Mouse (Mus musculus) kidney, adult 2 months (tissue): ENCODE results near the gene Rad51d. TPM values are rescaled to one million over a fixed set of nuclear protein-coding genes. Genes with fewer than 3 reads are reported as not detected.
A peak's percentile ranks its signal among the peaks of the same experiment; 100 is the strongest.

Source experiments
- DNase-seq: peaks from one replicate; pipeline ENCODE4 v3.0.0; 2021
- H3K27ac ChIP-seq: fragments of 200-500 bp; 2 replicates; pipeline ENCODE4 v1.5.1; 2012; ENCODE audit warnings: low read depth, low read length, control low read depth, inconsistent platforms; ENCODE audit not compliant: insufficient read depth
- H3K27me3 ChIP-seq: fragments of 200-500 bp; replicated peaks from 2 replicates; pipeline ENCODE4 v1.6.1; 2012; ENCODE audit warnings: mild to moderate bottlenecking, moderate library complexity, low read length, inconsistent platforms; ENCODE audit not compliant: control insufficient read depth, insufficient read depth
- H3K36me3 ChIP-seq: fragments of 200-500 bp; 2 replicates; pipeline ENCODE4 v1.6.1; 2012; ENCODE audit warnings: mild to moderate bottlenecking, moderate library complexity, low read length, inconsistent platforms; ENCODE audit not compliant: control insufficient read depth, insufficient read depth
- H3K4me1 ChIP-seq: fragments of 200-500 bp; 2 replicates; pipeline ENCODE4 v1.6.1; 2011; ENCODE audit warnings: low read length; ENCODE audit not compliant: control insufficient read depth, insufficient read depth
- H3K4me3 ChIP-seq: fragments of 200-500 bp; 2 replicates; pipeline ENCODE4 v1.5.1; 2011; ENCODE audit warnings: mild to moderate bottlenecking, low read depth, low read length, control low read depth; ENCODE audit not compliant: insufficient read depth
- CTCF ChIP-seq: fragments of 200-500 bp; conservative IDR thresholded peaks from 2 replicates; pipeline ENCODE4 v1.5.1; 2011; ENCODE audit warnings: low read depth, mild to moderate bottlenecking, control low read depth, low read length, moderate library complexity, mixed read lengths; ENCODE audit not compliant: insufficient read depth, insufficient read length
- POLR2A ChIP-seq: fragments of 200-500 bp; IDR thresholded peaks from one replicate; pipeline ENCODE4 v1.6.1; 2011; ENCODE audit warnings: low read depth, low read length, control low read depth
- WGBS: fragments of 180-500 bp; shearing (Covaris S2); methylation state at CpG from one replicate; pipeline ENCODE4 v1.1.7; 2018; 5-methylcytosine and 5-hydroxymethylcytosine counted together
- polyA plus RNA-seq: library from polyadenylated mRNA; depleted of rRNA; stranded (reverse); fragments of >200 nt; gene quantifications from 2 replicates; pipeline ENCODE4 v1.2.3, GENCODE M21; 2012

Gene Rad51d
- polyA plus RNA-seq, 1 experiment = 15.7 TPM

DNA sequence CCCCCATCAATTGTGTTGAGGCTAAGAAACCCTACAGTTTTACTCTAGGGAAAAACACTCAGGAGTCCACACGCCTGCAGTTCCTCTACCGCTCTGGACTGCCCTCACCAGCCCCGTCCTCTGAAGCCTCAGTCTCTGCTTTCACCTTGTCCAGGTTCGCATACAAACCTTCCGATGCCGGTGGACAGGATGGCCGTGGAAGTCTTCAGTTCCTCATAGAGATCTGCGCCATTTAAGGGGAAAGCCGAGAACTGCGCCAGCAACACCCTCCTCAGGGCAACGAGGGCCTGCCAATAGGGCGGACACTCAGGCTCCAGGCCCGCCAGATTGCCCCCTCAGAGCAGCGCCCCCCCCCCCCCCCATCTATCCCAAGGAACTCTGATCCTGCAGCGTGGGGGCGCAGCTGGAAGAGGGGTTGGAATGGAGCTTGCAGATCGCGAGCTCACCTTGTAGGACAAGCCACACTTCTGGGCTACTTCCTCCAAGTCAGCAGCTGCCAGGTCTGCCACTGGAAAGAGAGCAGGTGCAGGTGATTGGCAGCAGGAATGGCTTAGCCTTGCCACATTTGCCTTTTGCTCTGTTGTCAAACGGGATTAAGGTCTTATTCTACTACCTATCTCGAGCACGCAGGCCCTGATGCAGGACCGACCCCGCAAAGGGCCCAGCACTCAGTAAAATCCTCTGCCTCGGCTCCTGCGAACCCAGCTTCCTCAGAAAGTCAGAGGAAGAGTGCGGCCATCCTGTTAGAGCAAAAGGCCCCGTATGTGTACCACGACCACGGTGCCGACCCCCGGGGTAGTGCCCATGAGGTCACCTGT lies 681 bp downstream of the Rad51d start:
- Histone ChIP-seq H3K4me1 (peaks cover 8% of the 10 kb centered on the region; the same call in 1 of the 2 replicates), H3K27ac (peak overlapping the region; percentile 78), H3K36me3 (no peaks in the 10 kb centered on the region), H3K4me3 (peak overlapping the region; percentile 82), H3K27me3 (no peaks in the 10 kb centered on the region)
- WGBS = 3% methylated on average over 31 of the region's 31 CpGs
- DNase-seq = peak; percentile 56
- TF ChIP-seq CTCF = no peak
- TF ChIP-seq POLR2A = no peak

- H3K27me3 ChIP-seq = no peaks in the 10 kb centered on the region
- H3K4me3 ChIP-seq = 0 out of 2 replicates have a peak overlapping the region, but pooled peaks have one; percentile 2
- peak overlapping the region; percentile 42; the same call in 1 of the 2 replicates for H3K27ac ChIP-seq
- TF ChIP-seq CTCF = no peak
- no peak for TF ChIP-seq POLR2A
- peak; percentile 88 for DNase-seq
- H3K36me3 ChIP-seq = no peaks in the 10 kb centered on the region
- WGBS = 24% methylated on average over 10 of the region's 10 CpGs
- peaks cover 8% of the 10 kb centered on the region; the same call in 1 of the 2 replicates for H3K4me1 ChIP-seq
Measured at GRCm38 (mm10) chr11:82888491-82888946, 1.9 kb downstream of the Rad51d start.

GRCm38 (mm10) chr11:82886559-82886958 lies 3.9 kb downstream of the Rad51d start:
- peaks cover 8% of the 10 kb centered on the region; the same call in 1 of the 2 replicates for H3K4me1 ChIP-seq
- TF ChIP-seq CTCF (peak; percentile 29), POLR2A (no peak)
- WGBS = 90% methylated on average over 3 of the region's 3 CpGs
- no peaks in the 10 kb centered on the region for H3K27me3 ChIP-seq
- DNase-seq = no peak
- H3K4me3 ChIP-seq = no peak overlapping the region
- H3K27ac ChIP-seq = no peak overlapping the region
- H3K36me3 ChIP-seq = no peaks in the 10 kb centered on the region

- Histone ChIP-seq H3K4me3 (no peak overlapping the region), H3K27me3 (no peaks in the 10 kb centered on the region), H3K27ac (no peak overlapping the region), H3K36me3 (peaks cover 2% of the 10 kb centered on the region), H3K4me1 (peaks cover 5% of the 10 kb centered on the region; the same call in 1 of the 2 replicates)
- 68% methylated on average over 8 of the region's 8 CpGs for WGBS
- DNase-seq = no peak
- TF ChIP-seq POLR2A (no peak), CTCF (no peak)
Measured at GRCm38 (mm10) chr11:82883180-82883579, 7.2 kb downstream of the Rad51d start.

- Histone ChIP-seq H3K36me3 (peaks cover 2% of the 10 kb centered on the region), H3K27ac (no peak overlapping the region), H3K4me1 (no peaks in the 10 kb centered on the region), H3K4me3 (no peak overlapping the region), H3K27me3 (no peaks in the 10 kb centered on the region)
- DNase-seq = no peak
- 62% methylated on average over 7 of the region's 7 CpGs for WGBS
- TF ChIP-seq CTCF = no peak
- no peak for TF ChIP-seq POLR2A
Measured at GRCm38 (mm10) chr11:82877726-82878344, 12.6 kb downstream of the Rad51d start.

GRCm38 (mm10) chr11:82875631-82876030 lies 14.8 kb downstream of the Rad51d start:
- TF ChIP-seq CTCF (no peak), POLR2A (no peak)
- Histone ChIP-seq H3K4me3 (no peak overlapping the region), H3K36me3 (peaks cover 2% of the 10 kb centered on the region), H3K27ac (no peak overlapping the region), H3K27me3 (no peaks in the 10 kb centered on the region), H3K4me1 (no peaks in the 10 kb centered on the region)
- WGBS = 96% methylated on average over 5 of the region's 5 CpGs
- no peak for DNase-seq

- H3K4me1 ChIP-seq = peaks cover 1% of the 10 kb centered on the region; the same call in 1 of the 2 replicates
- no peak overlapping the region for H3K4me3 ChIP-seq
- TF ChIP-seq CTCF = no peak
- no peak for TF ChIP-seq POLR2A
- 81% methylated on average over 5 of the region's 5 CpGs for WGBS
- H3K36me3 ChIP-seq = peaks cover 2% of the 10 kb centered on the region
- H3K27me3 ChIP-seq = no peaks in the 10 kb centered on the region
- DNase-seq = no peak
- no peak overlapping the region for H3K27ac ChIP-seq
Measured at GRCm38 (mm10) chr11:82874924-82875323, 15.5 kb downstream of the Rad51d start.
